Mouse (Mus musculus): ENCODE measurements at regions not wholly inside any gene's neighbourhood (a gene's known extent, or its start where the extent isn't known, plus 50 kb on each side); places are given as distances from the start of the nearest gene placed in this dataset.

DNA sequence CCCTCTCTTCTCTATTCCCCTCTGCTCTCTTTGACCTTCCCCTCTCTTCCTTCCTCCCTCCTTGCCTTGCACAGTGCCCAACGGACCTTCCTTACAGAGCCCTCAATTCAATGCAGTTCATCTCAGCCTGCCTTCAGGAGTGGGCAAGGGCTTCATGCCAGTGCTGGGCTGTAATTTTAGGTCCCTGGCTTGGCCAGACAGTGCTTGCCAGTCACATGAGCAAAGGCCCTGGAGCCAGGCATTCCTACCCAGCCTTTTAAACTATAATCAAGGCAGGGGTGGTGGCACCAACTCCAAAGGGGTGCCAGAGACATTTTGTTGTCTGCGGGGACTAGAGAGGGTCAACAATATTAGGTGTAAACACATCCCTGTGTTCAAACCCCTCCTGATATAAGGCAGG lies 150.9 kb downstream of the Efnb1 start:
- Histone ChIP-seq H3K9me3 (ENCODE audit: control insufficient read depth, low read length) (no peaks in the 10 kb centered on the region), H3K9ac (replicated peaks) (no peak overlapping the region), H3K4me1 (replicated peaks; ENCODE audit: control insufficient read depth in 2 of 2, insufficient read depth in 2 of 2, low read length in 1 of 2) (0 out of 4 replicates have a peak, but pooled peaks cover 0 to 3% of the 10 kb centered on the region in 2 experiments), H3K27me3 (ENCODE audit: control insufficient read depth, insufficient read depth, low read length) (no peaks in the 10 kb centered on the region), H3K36me3 (replicated peaks; ENCODE audit: control insufficient read depth, insufficient read depth, low read depth) (no peaks in the 10 kb centered on the region), H3K4me2 (ENCODE audit: low read depth) (no peak overlapping the region), H3K4me3 (ENCODE audit: insufficient read depth in 1 of 2, low read depth in 2 of 2, low read length in 2 of 2) (no peak overlapping the region), H3K27ac (no peak overlapping the region)
- no peak for ATAC-seq (ENCODE audit: insufficient read depth)
- WGBS (ENCODE audit: insufficient replicate concordance), result 53% methylated on average over 2 of the region's 2 CpGs
- no peak for DNase-seq (ENCODE audit: low read depth in 3 of 3, low spot score in 3 of 3)
- TF ChIP-seq CTCF (IDR thresholded peaks at IDR 0.05; ENCODE audit: low read depth), result no peak
- no peak for TF ChIP-seq EP300 (IDR thresholded peaks at IDR 0.05; ENCODE audit: low read depth)

DNA sequence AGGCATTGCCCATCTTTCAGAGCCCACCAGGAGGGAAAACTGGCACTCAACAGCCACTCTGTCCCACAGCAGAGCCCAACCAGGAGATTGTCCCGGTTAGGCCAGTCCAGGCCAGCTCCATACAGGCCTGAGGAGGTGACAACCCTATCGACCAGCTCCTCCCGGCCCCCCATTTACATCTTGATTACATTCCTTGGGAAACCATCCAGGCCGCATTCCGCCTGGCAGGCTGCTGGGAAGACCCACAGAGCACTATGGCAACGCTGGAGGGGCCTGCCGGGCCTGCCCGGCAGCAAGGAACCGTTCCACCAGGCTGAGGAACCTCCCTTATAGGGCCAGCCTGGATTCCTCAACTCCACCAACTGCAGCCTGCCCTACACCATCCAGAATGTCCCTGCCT lies 149.7 kb downstream of the Efnb1 start:
- no peak for TF ChIP-seq CTCF (IDR thresholded peaks at IDR 0.05; ENCODE audit: low read depth)
- TF ChIP-seq EP300 (IDR thresholded peaks at IDR 0.05; ENCODE audit: low read depth), result no peak
- DNase-seq (ENCODE audit: low read depth in 3 of 3, low spot score in 3 of 3), result no peak
- Histone ChIP-seq H3K4me1 (replicated peaks; ENCODE audit: control insufficient read depth in 2 of 2, insufficient read depth in 2 of 2, low read length in 1 of 2) (0 out of 4 replicates have a peak, but pooled peaks cover 0 to 3% of the 10 kb centered on the region in 2 experiments), H3K4me3 (ENCODE audit: insufficient read depth in 1 of 2, low read depth in 2 of 2, low read length in 2 of 2) (no peak overlapping the region), H3K9ac (replicated peaks) (no peak overlapping the region), H3K27me3 (ENCODE audit: control insufficient read depth, insufficient read depth, low read length) (no peaks in the 10 kb centered on the region), H3K4me2 (ENCODE audit: low read depth) (no peak overlapping the region), H3K27ac (no peak overlapping the region), H3K9me3 (ENCODE audit: control insufficient read depth, low read length) (no peaks in the 10 kb centered on the region), H3K36me3 (replicated peaks; ENCODE audit: control insufficient read depth, insufficient read depth, low read depth) (no peaks in the 10 kb centered on the region)
- ATAC-seq (ENCODE audit: insufficient read depth), result no peak
- WGBS (ENCODE audit: insufficient replicate concordance), result 41% methylated on average over 9 of the region's 9 CpGs

GRCm38 (mm10) chrX:99280991-99281390 lies 145.1 kb downstream of the Efnb1 start:
- H3K9me3 ChIP-seq (ENCODE audit: control insufficient read depth, low read length), result no peaks in the 10 kb centered on the region
- H3K4me1 ChIP-seq (replicated peaks; ENCODE audit: control insufficient read depth in 2 of 2, insufficient read depth in 2 of 2, low read length in 1 of 2), result 0 out of 4 replicates have a peak, but pooled peaks cover 0 to 2% of the 10 kb centered on the region in 2 experiments
- no peak overlapping the region for H3K27ac ChIP-seq
- H3K4me3 ChIP-seq (ENCODE audit: insufficient read depth in 1 of 2, low read depth in 2 of 2, low read length in 2 of 2), result no peak overlapping the region
- no peaks in the 10 kb centered on the region for H3K36me3 ChIP-seq (replicated peaks; ENCODE audit: control insufficient read depth, insufficient read depth, low read depth)
- H3K9ac ChIP-seq (replicated peaks), result no peak overlapping the region
- TF ChIP-seq CTCF (IDR thresholded peaks at IDR 0.05; ENCODE audit: low read depth) (no peak), EP300 (IDR thresholded peaks at IDR 0.05; ENCODE audit: low read depth) (no peak)
- H3K27me3 ChIP-seq (ENCODE audit: control insufficient read depth, insufficient read depth, low read length), result no peaks in the 10 kb centered on the region
- ATAC-seq (ENCODE audit: insufficient read depth), result no peak
- no peak overlapping the region for H3K4me2 ChIP-seq (ENCODE audit: low read depth)
- DNase-seq (ENCODE audit: low read depth in 3 of 3, low spot score in 3 of 3), result no peak
- WGBS (ENCODE audit: insufficient replicate concordance), result 62% methylated on average over 5 of the region's 5 CpGs

DNA sequence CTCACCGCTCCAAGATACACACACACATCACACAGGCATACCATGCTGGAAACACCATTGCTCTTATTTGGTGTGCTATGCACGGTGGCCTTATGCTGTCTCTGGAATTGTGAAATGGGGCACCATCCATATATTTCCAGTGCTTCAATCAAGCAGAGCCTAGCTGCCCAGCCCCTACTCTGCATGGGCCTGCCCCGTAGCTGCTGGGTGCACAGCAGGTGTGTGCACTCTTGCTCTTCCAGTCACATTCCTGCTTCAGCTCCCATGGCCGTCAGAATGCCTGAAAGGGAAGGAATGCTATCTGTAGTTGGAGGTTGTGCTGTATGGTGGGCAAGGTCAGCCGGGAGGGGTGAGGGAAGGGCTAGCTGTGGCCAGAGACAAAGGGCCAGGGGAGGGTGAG lies 144.6 kb downstream of the Efnb1 start:
- DNase-seq (ENCODE audit: low read depth in 3 of 3, low spot score in 3 of 3), result no peak

DNA sequence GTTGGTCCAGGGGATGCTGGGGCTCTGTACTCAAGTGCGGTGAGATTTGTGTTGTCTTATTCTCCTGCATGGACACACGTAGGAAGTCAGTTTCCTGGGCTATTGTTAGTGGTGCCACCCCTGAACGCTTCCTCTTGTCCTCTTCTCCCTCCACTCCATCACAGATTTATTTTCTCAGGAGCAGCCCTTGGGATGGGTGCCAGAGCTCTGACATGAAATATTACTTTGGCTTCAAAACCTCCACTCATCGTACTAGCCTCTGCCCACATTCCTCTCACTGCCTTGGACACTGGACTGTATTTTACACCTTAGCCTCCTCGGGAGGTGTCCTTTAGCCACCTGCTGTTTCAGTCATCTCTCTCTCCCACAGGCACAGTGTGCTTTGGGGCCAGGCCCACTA lies 139.6 kb downstream of the Efnb1 start:
- H3K36me3 ChIP-seq (replicated peaks; ENCODE audit: control insufficient read depth, insufficient read depth, low read depth), result no peaks in the 10 kb centered on the region
- H3K4me3 ChIP-seq (ENCODE audit: insufficient read depth in 1 of 2, low read depth in 2 of 2, low read length in 2 of 2), result no peak overlapping the region
- H3K9ac ChIP-seq (replicated peaks), result no peak overlapping the region
- H3K9me3 ChIP-seq (ENCODE audit: control insufficient read depth, low read length), result no peaks in the 10 kb centered on the region
- no peaks in the 10 kb centered on the region for H3K27me3 ChIP-seq (ENCODE audit: control insufficient read depth, insufficient read depth, low read length)
- DNase-seq (ENCODE audit: low read depth in 3 of 3, low spot score in 3 of 3) (no peak), ATAC-seq (ENCODE audit: insufficient read depth) (no peak)
- 53% methylated on average over 5 of the region's 5 CpGs for WGBS (ENCODE audit: insufficient replicate concordance)
- no peak overlapping the region for H3K4me2 ChIP-seq (ENCODE audit: low read depth)
- no peaks in the 10 kb centered on the region for H3K4me1 ChIP-seq (replicated peaks; ENCODE audit: control insufficient read depth in 2 of 2, insufficient read depth in 2 of 2, low read length in 1 of 2)
- no peak overlapping the region for H3K27ac ChIP-seq
- TF ChIP-seq CTCF (IDR thresholded peaks at IDR 0.05; ENCODE audit: low read depth), result no peak
- no peak for TF ChIP-seq EP300 (IDR thresholded peaks at IDR 0.05; ENCODE audit: low read depth)

More for the DNA sequence above, 144.6 kb downstream of the Efnb1 start:
- TF ChIP-seq EP300 (IDR thresholded peaks at IDR 0.05; ENCODE audit: low read depth), result no peak
- no peak for TF ChIP-seq CTCF (IDR thresholded peaks at IDR 0.05; ENCODE audit: low read depth)
- Histone ChIP-seq H3K4me3 (ENCODE audit: insufficient read depth in 1 of 2, low read depth in 2 of 2, low read length in 2 of 2) (no peak overlapping the region), H3K9me3 (ENCODE audit: control insufficient read depth, low read length) (no peaks in the 10 kb centered on the region), H3K27ac (no peak overlapping the region), H3K36me3 (replicated peaks; ENCODE audit: control insufficient read depth, insufficient read depth, low read depth) (no peaks in the 10 kb centered on the region), H3K9ac (replicated peaks) (no peak overlapping the region), H3K4me2 (ENCODE audit: low read depth) (no peak overlapping the region), H3K4me1 (replicated peaks; ENCODE audit: control insufficient read depth in 2 of 2, insufficient read depth in 2 of 2, low read length in 1 of 2) (no peaks in the 10 kb centered on the region), H3K27me3 (ENCODE audit: control insufficient read depth, insufficient read depth, low read length) (no peaks in the 10 kb centered on the region)
- no peak for ATAC-seq (ENCODE audit: insufficient read depth)
- 55% methylated on average over 5 of the region's 5 CpGs for WGBS (ENCODE audit: insufficient replicate concordance)
